Mouse (Mus musculus) kidney, adult 9 months (tissue): ENCODE data around the gene Eprs.
"Not testable (repeated sequence)": the region's sequence is repeated elsewhere in the genome, so short reads cannot be mapped to it uniquely, and the experiment has no call there.

ENCODE experiments used
- DNase-seq: peaks from one replicate; pipeline ENCODE4 v3.0.0; 2022

The Eprs gene

GRCm38 (mm10) chr1:185362677-185363520 is at the start of gene Eprs:
TSS of gene Eprs (plus strand) at chr1:185363044.
- DNase-seq = peak; percentile 99

GRCm38 (mm10) chr1:185314546-185314945 is 48.3 kb upstream of the Eprs start:
- no peak for DNase-seq

GRCm38 (mm10) chr1:185315846-185316568 is 46.8 kb upstream of the Eprs start:
- peak; percentile 55 for DNase-seq

- not testable (repeated sequence) for DNase-seq
Observed at GRCm38 (mm10) chr1:185327754-185328345, 35.0 kb upstream of the Eprs start.

- peak; percentile 93 for DNase-seq
Observed at GRCm38 (mm10) chr1:185328721-185329610, 33.9 kb upstream of the Eprs start, which contains the start of gene Iars2. TSS of gene Iars2 (minus strand) at chr1:185329396.

GRCm38 (mm10) chr1:185329851-185330250 is 33.0 kb upstream of the Eprs start:
- no peak for DNase-seq

- DNase-seq = no peak
Observed at GRCm38 (mm10) chr1:185331364-185331763, 31.5 kb upstream of the Eprs start.

- DNase-seq = peak; percentile 90
Observed at GRCm38 (mm10) chr1:185331983-185332430, 30.8 kb upstream of the Eprs start, which contains the start of gene Bpnt1. TSS of gene Bpnt1 (plus strand) at chr1:185332149.

- DNase-seq = peak; percentile 56
Observed at GRCm38 (mm10) chr1:185333651-185334050, 29.2 kb upstream of the Eprs start.

GRCm38 (mm10) chr1:185334136-185334535 is 28.7 kb upstream of the Eprs start:
- DNase-seq = no peak

GRCm38 (mm10) chr1:185335231-185335765 is 27.5 kb upstream of the Eprs start:
- peak; percentile 42 for DNase-seq

- no peak for DNase-seq
Observed at GRCm38 (mm10) chr1:185336535-185336934, 26.3 kb upstream of the Eprs start.

- DNase-seq = no peak
Observed at GRCm38 (mm10) chr1:185342441-185342840, 20.4 kb upstream of the Eprs start.

GRCm38 (mm10) chr1:185343422-185343821 is 19.4 kb upstream of the Eprs start:
- DNase-seq = no peak

GRCm38 (mm10) chr1:185346188-185346587 is 16.7 kb upstream of the Eprs start:
- peak; percentile 49 for DNase-seq

- DNase-seq = no peak
Observed at GRCm38 (mm10) chr1:185349741-185350140, 13.1 kb upstream of the Eprs start.

- no peak for DNase-seq
Observed at GRCm38 (mm10) chr1:185350611-185351010, 12.2 kb upstream of the Eprs start.

- DNase-seq = no peak
Observed at GRCm38 (mm10) chr1:185352151-185352550, 10.7 kb upstream of the Eprs start.

GRCm38 (mm10) chr1:185353351-185353750 is 9.5 kb upstream of the Eprs start:
- DNase-seq = no peak

- no peak for DNase-seq
Observed at GRCm38 (mm10) chr1:185354731-185355130, 8.1 kb upstream of the Eprs start.

- no peak for DNase-seq
Observed at GRCm38 (mm10) chr1:185356246-185356645, 6.6 kb upstream of the Eprs start.

- DNase-seq = no peak
Observed at GRCm38 (mm10) chr1:185358211-185358610, 4.6 kb upstream of the Eprs start.
